Mouse (Mus musculus) liver, embryonic 14.5 days (tissue): ENCODE data around the gene Bud31.

Source experiments
- CTCF ChIP-seq: IDR thresholded peaks from 2 replicates; pipeline ENCODE4 v1.5.1; 2016; ENCODE audit warnings: antibody characterized with exemption, low read depth, control low read depth
- EP300 ChIP-seq: IDR thresholded peaks from 2 replicates; pipeline ENCODE4 v1.6.1; 2016; ENCODE audit warnings: antibody characterized with exemption, low read depth

DNA sequence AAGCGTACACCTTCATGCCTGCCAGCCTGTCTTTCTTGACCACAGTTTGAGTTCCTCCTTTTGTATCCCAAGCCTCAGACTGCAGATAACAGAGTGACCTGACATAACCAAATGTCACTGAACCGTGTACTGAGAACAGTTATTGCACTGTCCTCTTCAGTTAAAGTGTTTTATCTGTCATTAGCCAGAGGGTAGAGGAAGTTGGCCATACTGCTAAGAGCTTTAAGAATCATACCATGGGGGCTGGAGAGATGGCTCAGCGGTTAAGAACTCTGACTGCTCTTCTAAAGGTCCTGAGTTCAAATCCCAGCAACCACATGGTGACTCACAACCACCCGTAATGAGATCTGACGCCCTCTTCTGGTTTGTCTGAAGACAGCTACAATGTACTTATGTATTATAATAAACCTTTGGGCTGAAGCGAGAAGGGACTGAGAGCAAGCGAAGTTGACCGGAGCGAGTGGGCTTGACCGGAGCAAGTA lies 41.8 kb upstream of the Bud31 start:
- TF ChIP-seq EP300: no peak
- TF ChIP-seq CTCF: no peak
